Mouse (Mus musculus) thymus, adult 2 months (tissue): Measurements from ENCODE around the gene Ceacam20. TPM values are rescaled to one million over a fixed set of nuclear protein-coding genes. Genes with fewer than 3 reads are reported as not detected.

Experiments
- DNase-seq: peaks from one replicate; pipeline ENCODE4 v3.0.0; 2021
- H3K27ac ChIP-seq: fragments of 200-500 bp; 2 replicates; pipeline ENCODE4 v1.5.1; 2012; ENCODE audit warnings: low read length, control low read depth; ENCODE audit not compliant: control insufficient read depth, insufficient read depth
- H3K27me3 ChIP-seq: fragments of 200-500 bp; 2 replicates; pipeline ENCODE4 v1.6.1; 2012; ENCODE audit warnings: mild to moderate bottlenecking, low read length, moderate library complexity, mixed read lengths; ENCODE audit not compliant: control insufficient read depth, insufficient read depth
- H3K36me3 ChIP-seq: fragments of 200-500 bp; 2 replicates; pipeline ENCODE4 v1.6.1; 2012; ENCODE audit warnings: mild to moderate bottlenecking, low read length, moderate library complexity; ENCODE audit not compliant: control insufficient read depth, insufficient read depth
- H3K4me1 ChIP-seq: fragments of 200-500 bp; replicated peaks from 2 replicates; pipeline ENCODE4 v1.6.1; 2012; ENCODE audit warnings: low read length; ENCODE audit not compliant: control insufficient read depth, insufficient read depth
- H3K4me3 ChIP-seq: fragments of 200-500 bp; 2 replicates; pipeline ENCODE4 v1.5.1; 2012; ENCODE audit warnings: mild to moderate bottlenecking, low read length, control low read depth, moderate library complexity; ENCODE audit not compliant: control insufficient read depth, insufficient read depth
- CTCF ChIP-seq: fragments of 200-500 bp; IDR thresholded peaks from 2 replicates; pipeline ENCODE4 v1.5.1; 2012; ENCODE audit warnings: mild to moderate bottlenecking, control low read depth, low read length, moderate library complexity, borderline replicate concordance; ENCODE audit not compliant: control insufficient read depth, poor library complexity, insufficient read depth; ENCODE audit errors: extremely low read depth
- POLR2A ChIP-seq: fragments of 200-500 bp; IDR thresholded peaks from 2 replicates; pipeline ENCODE4 v1.6.1; 2012; ENCODE audit warnings: mild to moderate bottlenecking, low read length, control low read depth, moderate library complexity; ENCODE audit not compliant: control insufficient read depth, poor library complexity, insufficient read depth; ENCODE audit errors: extremely low read depth
- WGBS: fragments of 180-500 bp; shearing (Covaris S2); methylation state at CpG from one replicate; pipeline ENCODE4 v1.1.7; 2018; 5-methylcytosine and 5-hydroxymethylcytosine counted together
- polyA plus RNA-seq: library from polyadenylated mRNA; depleted of rRNA; stranded (reverse); fragments of >200 nt; gene quantifications from 2 replicates; pipeline ENCODE4 v1.2.3, GENCODE M21; 2012; rRNA removed

Ceacam20 gene
- polyA plus RNA-seq, 1 experiment, result 0.49 TPM

DNA sequence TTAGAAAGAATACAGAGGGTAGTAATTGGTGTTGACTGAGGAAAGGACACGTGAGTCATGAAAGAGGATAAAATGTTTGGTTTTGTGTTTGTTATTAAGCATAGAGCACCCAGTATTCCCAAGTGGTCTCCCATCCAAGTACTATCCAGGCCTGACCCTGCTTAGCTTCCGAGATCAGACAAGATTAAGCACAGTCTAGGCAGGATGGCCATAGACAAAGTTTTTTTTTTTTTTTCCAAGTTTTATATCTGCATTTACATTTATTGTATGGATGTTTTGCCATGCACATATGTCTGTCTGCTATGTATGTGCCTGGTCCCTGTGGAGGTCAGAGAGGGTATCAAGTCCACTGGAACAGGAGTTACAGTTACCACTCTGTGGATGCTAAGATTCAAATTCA lies 44.8 kb downstream of the Ceacam20 start:
- H3K27ac ChIP-seq, result no peak overlapping the region
- WGBS, result 76% methylated on average over 2 of the region's 2 CpGs
- H3K27me3 ChIP-seq, result no peaks in the 10 kb centered on the region
- no peak overlapping the region for H3K4me3 ChIP-seq
- no peak for DNase-seq
- no peaks in the 10 kb centered on the region for H3K4me1 ChIP-seq
- TF ChIP-seq POLR2A (no peak), CTCF (no peak)
- no peaks in the 10 kb centered on the region for H3K36me3 ChIP-seq

Other genes with a start within 250 kb of the Ceacam20 start
- gene Tomm40, start 250.0 kb upstream of the Ceacam20 start, polyA plus RNA-seq, result 109 and 120 TPM in 2 replicates
- gene Nectin2, start 214.9 kb upstream of the Ceacam20 start, polyA plus RNA-seq, result 10.0 and 11.4 TPM in 2 replicates
- 36.4 and 55.5 TPM in 2 replicates for gene Bcam, start 194.4 kb upstream of the Ceacam20 start, polyA plus RNA-seq
- 2.4 and 2.8 TPM in 2 replicates for gene Cblc, start 168.6 kb upstream of the Ceacam20 start, polyA plus RNA-seq
- gene Bcl3, start 142.6 kb upstream of the Ceacam20 start, polyA plus RNA-seq, result 54.4 and 67.2 TPM in 2 replicates
- gene Gm19345, start 113.4 kb upstream of the Ceacam20 start, polyA plus RNA-seq, result 0.36 and 0.57 TPM in 2 replicates
- gene Ceacam16, start 104.1 kb upstream of the Ceacam20 start, polyA plus RNA-seq, result 3.3 and 3.9 TPM in 2 replicates
- 0.30 and 0.36 TPM in 2 replicates for gene Ceacam19, start 77.4 kb upstream of the Ceacam20 start, polyA plus RNA-seq
- 74.9 and 82.4 TPM in 2 replicates for gene Pvr, start 44.3 kb upstream of the Ceacam20 start, polyA plus RNA-seq
- 17.3 and 22.4 TPM in 2 replicates for gene Igsf23, start 14.7 kb upstream of the Ceacam20 start, polyA plus RNA-seq
- 0.03 TPM in 1 of 2 replicates, not detected in the other for gene Nlrp9b, start 26.1 kb downstream of the Ceacam20 start, polyA plus RNA-seq
- gene Vmn1r91, start 134.3 kb downstream of the Ceacam20 start, polyA plus RNA-seq, result not detected in 2 replicates
- gene Gm16442, start 157.2 kb downstream of the Ceacam20 start, polyA plus RNA-seq, result not detected in 2 replicates
- gene Vmn1r93, start 173.7 kb downstream of the Ceacam20 start, polyA plus RNA-seq, result not detected in 2 replicates
- gene Vmn1r94, start 203.0 kb downstream of the Ceacam20 start, polyA plus RNA-seq, result not detected in 2 replicates
- not detected in 2 replicates for gene Vmn1r95, start 228.3 kb downstream of the Ceacam20 start, polyA plus RNA-seq
- not detected in 2 replicates for gene Gm6164, start 240.2 kb downstream of the Ceacam20 start, polyA plus RNA-seq